Mouse (Mus musculus): ENCODE results near the gene Mapk3.

Mapk3 gene

GRCm38 (mm10) chr7:126746798-126747197 lies 12.6 kb upstream of the Mapk3 start:
- no peak for TF ChIP-seq GATA4 (IDR thresholded peaks at IDR 0.05; ENCODE audit: insufficient replicate concordance, low read length)

- TF ChIP-seq GATA4 (IDR thresholded peaks at IDR 0.05; ENCODE audit: insufficient replicate concordance, low read length) = no peak
Observed at GRCm38 (mm10) chr7:126748824-126749223, 10.6 kb upstream of the Mapk3 start.

GRCm38 (mm10) chr7:126749582-126750343 lies 9.6 kb upstream of the Mapk3 start:
- no peak for TF ChIP-seq GATA4 (IDR thresholded peaks at IDR 0.05; ENCODE audit: insufficient replicate concordance, low read length)

GRCm38 (mm10) chr7:126754866-126755265 lies 4.5 kb upstream of the Mapk3 start:
- no peak for TF ChIP-seq GATA4 (IDR thresholded peaks at IDR 0.05; ENCODE audit: insufficient replicate concordance, low read length)

- no peak for TF ChIP-seq GATA4 (IDR thresholded peaks at IDR 0.05; ENCODE audit: insufficient replicate concordance, low read length)
Observed at GRCm38 (mm10) chr7:126758539-126758938, 862 bp upstream of the Mapk3 start.

- TF ChIP-seq GATA4 (IDR thresholded peaks at IDR 0.05; ENCODE audit: insufficient replicate concordance, low read length) = no peak
Observed at GRCm38 (mm10) chr7:126759672-126760390, 430 bp downstream of the Mapk3 start.

- TF ChIP-seq GATA4 (IDR thresholded peaks at IDR 0.05; ENCODE audit: insufficient replicate concordance, low read length) = no peak
Observed at GRCm38 (mm10) chr7:126760391-126760802, 996 bp downstream of the Mapk3 start.

GRCm38 (mm10) chr7:126760956-126761355 lies 1.6 kb downstream of the Mapk3 start:
- no peak for TF ChIP-seq GATA4 (IDR thresholded peaks at IDR 0.05; ENCODE audit: insufficient replicate concordance, low read length)

GRCm38 (mm10) chr7:126761529-126762067 lies 2.2 kb downstream of the Mapk3 start:
- TF ChIP-seq GATA4 (IDR thresholded peaks at IDR 0.05; ENCODE audit: insufficient replicate concordance, low read length) = no peak

- TF ChIP-seq GATA4 (IDR thresholded peaks at IDR 0.05; ENCODE audit: insufficient replicate concordance, low read length) = no peak
Observed at GRCm38 (mm10) chr7:126762471-126763008, 3.1 kb downstream of the Mapk3 start.

GRCm38 (mm10) chr7:126765540-126765939 lies 6.1 kb downstream of the Mapk3 start:
- TF ChIP-seq GATA4 (IDR thresholded peaks at IDR 0.05; ENCODE audit: insufficient replicate concordance, low read length) = no peak

GRCm38 (mm10) chr7:126766201-126766600 lies 6.8 kb downstream of the Mapk3 start, which contains the start of gene Gdpd3:
Gene Gdpd3, plus strand, starts transcription at chr7:126766334.
- TF ChIP-seq GATA4 (IDR thresholded peaks at IDR 0.05; ENCODE audit: insufficient replicate concordance, low read length) = no peak

- TF ChIP-seq GATA4 (IDR thresholded peaks at IDR 0.05; ENCODE audit: insufficient replicate concordance, low read length) = no peak
Observed at GRCm38 (mm10) chr7:126767001-126767400, 7.6 kb downstream of the Mapk3 start.

- TF ChIP-seq GATA4 (IDR thresholded peaks at IDR 0.05; ENCODE audit: insufficient replicate concordance, low read length) = no peak
Observed at GRCm38 (mm10) chr7:126770784-126771183, 11.4 kb downstream of the Mapk3 start.

- no peak for TF ChIP-seq GATA4 (IDR thresholded peaks at IDR 0.05; ENCODE audit: insufficient replicate concordance, low read length)
Observed at GRCm38 (mm10) chr7:126773351-126773750, 13.9 kb downstream of the Mapk3 start.

GRCm38 (mm10) chr7:126774463-126774862 lies 15.1 kb downstream of the Mapk3 start:
- TF ChIP-seq GATA4 (IDR thresholded peaks at IDR 0.05; ENCODE audit: insufficient replicate concordance, low read length) = no peak
